Mouse (Mus musculus) cerebellum, adult 8-10 months (tissue): ENCODE results near the gene Ccn6.

Experiments
- DNase-seq: peaks from one replicate; pipeline ENCODE4 v3.0.0; 2022

Gene Ccn6

GRCm38 (mm10) chr10:39158306-39158705 lies 5.3 kb downstream of the Ccn6 start:
- DNase-seq: no peak

GRCm38 (mm10) chr10:39157321-39157720 lies 6.3 kb downstream of the Ccn6 start:
- no peak for DNase-seq

- no peak for DNase-seq
These were observed 6.9 kb downstream of the Ccn6 start for GRCm38 (mm10) chr10:39156719-39157118.

GRCm38 (mm10) chr10:39142216-39142615 lies 21.4 kb downstream of the Ccn6 start:
- DNase-seq: no peak

GRCm38 (mm10) chr10:39141401-39141800 lies 22.2 kb downstream of the Ccn6 start:
- DNase-seq: no peak

GRCm38 (mm10) chr10:39140843-39141242 lies 22.8 kb downstream of the Ccn6 start:
- no peak for DNase-seq

GRCm38 (mm10) chr10:39138761-39139160 lies 24.8 kb downstream of the Ccn6 start:
- no peak for DNase-seq

GRCm38 (mm10) chr10:39137766-39138165 lies 25.8 kb downstream of the Ccn6 start:
- no peak for DNase-seq

- peak; percentile 92 for DNase-seq
These were observed 29.9 kb downstream of the Ccn6 start, which contains the start of the genes Fam229b and Tube1 for GRCm38 (mm10) chr10:39133462-39134310. TSS of gene Fam229b (minus strand) at chr10:39133914. TSS of gene Tube1 (plus strand) at chr10:39133976.

GRCm38 (mm10) chr10:39121412-39121811 lies 42.2 kb downstream of the Ccn6 start:
- DNase-seq: no peak

GRCm38 (mm10) chr10:39109489-39109874 lies 54.1 kb downstream of the Ccn6 start:
- DNase-seq: no peak

GRCm38 (mm10) chr10:39108837-39109488 lies 54.6 kb downstream of the Ccn6 start:
- DNase-seq: no peak

- DNase-seq: no peak
These were observed 56.7 kb downstream of the Ccn6 start for GRCm38 (mm10) chr10:39106935-39107334.

- DNase-seq: no peak
These were observed 57.2 kb downstream of the Ccn6 start for GRCm38 (mm10) chr10:39106413-39106812.

GRCm38 (mm10) chr10:39104803-39105449 lies 58.7 kb downstream of the Ccn6 start:
- no peak for DNase-seq
